Mouse (Mus musculus) thymus, postnatal 0 days (tissue): ENCODE measurements around the gene Clip3. TPM values are rescaled to one million over a fixed set of nuclear protein-coding genes. Genes with fewer than 3 reads are reported as not detected.
A peak's percentile ranks its signal among the peaks of the same experiment; 100 is the strongest.

Experiments
- DNase-seq: peaks from one replicate; pipeline ENCODE4 v3.0.0-alpha.2; 2015; ENCODE audit warnings: low spot score
- polyA plus RNA-seq: library from polyadenylated mRNA; unstranded; fragments of >200 nt; fragmentation: Nextera tagmentation; extraction: Ambion mirVana; gene quantifications from 2 replicates; pipeline ENCODE4 v1.2.1, GENCODE M21; 2015

The Clip3 gene
- polyA plus RNA-seq, 1 experiment from 2014 or later: 1.9 TPM

- DNase-seq: no peak
Observed at GRCm38 (mm10) chr7:30324300-30324944, 32.9 kb downstream of the Clip3 start.

DNA sequence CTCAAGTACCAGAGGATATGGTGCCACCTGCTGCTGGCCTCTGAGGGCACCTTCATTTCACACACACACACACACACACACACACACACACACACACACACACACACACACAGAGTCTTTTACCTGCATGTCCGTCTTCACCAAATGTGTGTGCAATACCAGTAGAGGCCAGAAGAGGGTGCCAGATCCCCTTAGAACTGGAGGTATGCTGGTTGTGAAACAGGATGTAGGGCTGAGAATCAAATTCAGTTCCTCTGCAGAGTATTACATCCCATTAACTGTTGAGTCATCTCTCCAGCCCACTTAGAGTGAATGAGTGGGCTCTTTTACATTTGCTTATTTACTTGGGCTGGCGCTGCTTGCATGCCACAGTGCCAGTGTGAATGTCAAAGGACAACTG, 33.8 kb downstream of the Clip3 start:
- DNase-seq: peak; percentile 80

DNA sequence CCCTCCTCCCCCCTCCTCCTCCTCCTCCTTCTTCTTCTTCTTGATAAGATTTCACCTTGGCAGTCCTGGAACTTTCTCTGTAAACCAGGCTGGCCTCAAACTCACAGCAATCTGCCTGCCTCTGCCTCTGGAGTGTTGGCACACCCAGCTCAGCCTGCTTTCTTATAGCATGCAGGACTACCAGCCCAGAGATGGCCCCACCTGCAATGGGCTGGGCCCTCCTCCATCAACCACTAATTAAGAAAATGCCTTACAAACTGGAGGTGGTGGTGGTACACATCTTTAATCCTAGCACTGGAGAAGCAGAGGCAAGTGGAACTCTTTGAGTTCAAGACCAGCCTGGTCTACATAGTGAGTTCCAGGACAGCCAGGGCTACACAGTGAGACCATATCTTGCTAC, 34.9 kb downstream of the Clip3 start:
- no peak for DNase-seq

DNA sequence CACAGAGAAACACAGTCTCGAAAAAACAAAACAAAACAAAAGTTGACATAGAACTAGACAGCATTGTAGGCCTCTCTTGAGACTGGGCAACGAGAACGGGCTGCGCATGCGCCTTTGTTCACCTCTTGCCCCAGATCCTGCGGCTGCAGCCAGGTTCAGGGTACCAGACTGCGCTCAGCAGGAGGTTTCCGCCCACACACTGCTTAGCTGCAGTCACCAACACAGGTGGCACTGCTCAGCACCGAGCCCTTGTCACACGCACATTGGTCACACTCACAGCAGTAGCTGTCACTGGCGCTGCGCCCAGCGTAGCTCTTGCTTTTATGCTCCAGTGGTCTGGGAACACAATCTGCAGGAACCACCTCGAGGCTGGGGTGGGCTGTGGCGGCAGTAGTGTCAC, 35.6 kb downstream of the Clip3 start:
- DNase-seq: no peak

GRCm38 (mm10) chr7:30328379-30328778, 36.9 kb downstream of the Clip3 start:
- no peak for DNase-seq

DNA sequence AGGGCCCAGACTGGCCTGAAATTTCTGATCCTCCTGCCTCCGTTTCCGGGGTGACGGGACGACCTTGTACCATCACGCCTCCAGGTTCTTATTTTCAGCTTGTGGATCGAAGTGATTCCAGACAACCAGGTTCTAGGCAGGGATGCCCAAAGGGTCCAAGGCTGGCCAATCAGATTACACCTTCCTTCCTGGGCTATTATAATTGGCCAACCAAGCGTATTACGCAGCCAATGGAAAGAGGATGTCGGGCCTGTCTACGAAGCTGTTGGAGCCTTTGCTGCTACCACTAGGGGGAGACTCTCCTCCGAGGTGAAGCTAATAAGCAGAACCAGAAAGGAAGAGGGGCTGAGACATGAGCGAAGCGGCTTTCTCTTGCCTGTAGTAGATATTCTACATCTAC, 40.4 kb downstream of the Clip3 start:
- peak; percentile 84 for DNase-seq

DNA sequence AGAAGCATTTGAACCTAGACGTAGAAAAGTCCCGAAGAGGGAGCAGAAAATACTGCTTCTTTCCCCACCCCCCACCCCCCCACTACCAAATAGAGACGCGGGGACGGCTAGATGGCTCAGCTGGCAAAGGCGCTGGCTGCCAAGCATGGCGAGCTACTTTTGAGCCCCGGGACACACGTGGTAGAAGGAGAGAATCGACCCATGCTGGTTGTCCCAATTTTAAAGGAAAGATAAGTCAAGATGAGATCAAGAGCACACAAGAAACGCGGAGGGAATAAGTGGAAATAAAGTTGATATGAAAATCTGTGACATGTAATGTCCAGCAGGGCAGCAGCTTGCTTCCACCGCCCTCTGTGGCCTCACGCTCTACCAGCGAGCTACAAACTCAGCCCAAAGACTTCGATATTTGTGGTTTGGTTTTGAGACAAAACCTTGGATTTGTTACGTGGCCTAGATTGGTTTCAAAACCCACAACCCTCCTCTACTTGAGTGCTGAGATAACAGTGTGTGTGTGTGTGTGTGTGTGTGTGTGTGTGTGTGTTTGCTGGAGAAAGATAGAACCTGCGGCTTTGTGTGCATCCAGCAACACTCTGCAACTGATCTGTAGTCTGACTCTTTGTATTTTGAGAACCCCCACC, 41.2 kb downstream of the Clip3 start:
- no peak for DNase-seq

DNA sequence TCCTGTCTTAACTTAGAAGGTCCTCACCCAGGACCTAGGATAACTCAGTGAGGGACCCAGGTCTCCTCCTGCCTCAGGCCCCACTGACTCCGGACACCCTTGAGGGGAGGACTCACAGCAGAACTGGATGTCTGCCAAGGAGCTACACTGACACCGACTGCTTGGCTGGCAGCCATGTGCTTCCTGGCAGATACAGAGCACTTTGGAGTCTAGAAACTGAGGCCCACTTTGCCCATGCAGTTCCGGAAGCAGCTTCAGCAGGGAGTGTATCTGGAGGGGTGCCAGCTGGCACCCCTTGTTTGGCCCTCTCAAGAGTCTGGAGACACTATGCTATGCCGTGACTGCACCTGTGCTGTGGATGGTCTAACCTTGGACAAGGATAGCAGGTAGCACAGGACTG, 41.9 kb downstream of the Clip3 start:
- peak; percentile 4 for DNase-seq

- DNase-seq: no peak
Observed at GRCm38 (mm10) chr7:30334563-30334962, 43.0 kb downstream of the Clip3 start.

GRCm38 (mm10) chr7:30335688-30336087, 44.2 kb downstream of the Clip3 start:
- no peak for DNase-seq

GRCm38 (mm10) chr7:30336384-30336783, 44.9 kb downstream of the Clip3 start:
- DNase-seq: peak; percentile 71

GRCm38 (mm10) chr7:30339432-30340109, 48.0 kb downstream of the Clip3 start:
- no peak for DNase-seq

DNA sequence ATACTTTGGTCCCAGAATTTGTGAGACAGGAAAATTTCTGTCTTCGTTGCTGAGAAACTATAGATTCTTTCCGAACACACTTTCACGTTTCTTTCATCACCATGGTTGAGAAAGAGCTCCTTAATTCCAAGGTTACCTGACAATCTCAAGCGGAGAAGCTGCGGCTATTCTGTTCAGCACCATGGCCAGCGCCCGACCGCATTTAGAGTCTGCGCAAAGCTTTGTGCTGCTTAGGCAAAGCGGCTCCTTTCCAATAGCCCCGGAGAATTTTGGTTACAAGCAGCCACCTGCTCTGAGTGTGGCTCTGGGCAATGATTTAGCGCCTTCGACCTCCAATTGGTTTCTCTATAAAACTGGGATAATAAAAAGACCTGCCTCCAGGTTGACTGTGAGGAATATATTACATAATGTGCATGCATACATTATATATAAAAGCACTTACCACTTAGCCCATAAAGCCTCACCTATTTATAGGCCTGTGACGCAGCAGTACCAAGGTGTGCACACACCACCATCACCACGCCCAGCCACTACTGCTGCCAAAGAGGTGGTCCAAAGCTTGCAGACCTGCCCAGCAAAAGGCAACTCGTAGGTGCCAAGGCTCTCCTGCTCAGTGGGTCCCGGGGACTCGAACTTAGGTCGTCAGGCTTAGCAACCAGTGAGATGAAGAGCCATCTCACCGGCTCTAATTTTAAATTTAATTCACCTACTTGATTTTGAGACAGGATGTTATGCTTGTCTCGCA, 55.3 kb downstream of the Clip3 start:
- DNase-seq: peak; percentile 79

GRCm38 (mm10) chr7:30347828-30348227, 56.3 kb downstream of the Clip3 start:
- peak; percentile 65 for DNase-seq

DNA sequence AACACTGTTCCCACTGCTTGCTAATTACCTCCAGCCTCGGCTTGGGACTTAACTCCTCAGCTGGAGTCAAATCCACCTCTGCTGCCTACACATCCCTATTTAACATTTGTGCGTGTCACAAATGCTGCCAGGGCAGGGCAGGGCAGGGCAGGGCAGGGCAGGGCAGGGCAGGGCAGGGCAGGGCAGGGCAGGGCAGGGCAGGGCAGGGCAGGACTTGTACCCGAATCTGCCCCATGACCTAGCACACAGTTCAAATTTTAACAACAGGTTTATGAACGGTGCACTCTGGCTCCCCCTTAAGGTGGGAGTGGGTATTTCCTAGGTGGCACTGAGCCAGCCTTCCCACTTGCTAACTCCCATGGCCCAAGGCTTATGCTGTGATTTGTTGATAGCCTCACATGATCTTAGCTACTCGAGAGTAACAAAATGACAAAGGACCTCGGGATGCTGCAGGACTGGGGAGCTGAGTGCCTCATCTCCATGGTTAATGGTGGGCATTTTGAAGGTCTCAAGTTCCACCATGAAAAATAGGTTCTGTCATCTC, 61.8 kb downstream of the Clip3 start:
- peak; percentile 44 for DNase-seq

DNA sequence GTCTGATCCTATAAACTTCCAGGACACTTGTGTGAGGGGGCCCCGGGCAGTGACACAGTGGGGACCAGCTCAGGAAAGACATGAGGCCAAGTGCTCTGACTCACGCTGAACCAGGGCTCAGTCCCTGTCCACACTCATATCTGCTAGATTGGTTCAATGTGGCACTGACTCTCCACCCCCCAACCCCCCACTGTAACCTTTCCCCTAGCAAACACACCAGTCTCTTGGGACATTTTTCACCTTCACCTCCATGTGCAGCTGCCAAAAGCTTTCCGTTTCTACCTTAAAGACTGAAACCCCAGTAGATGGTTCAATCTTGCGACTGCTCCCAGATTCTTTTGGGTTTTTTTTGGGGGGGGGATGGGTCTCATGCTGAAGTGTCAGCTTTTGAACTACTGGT, 62.5 kb downstream of the Clip3 start:
- DNase-seq: no peak

Other genes starting within 250 kb of the Clip3 start
- 2.4 and 3.1 TPM in 2 replicates for gene Zfp14, start 240.3 kb upstream of the Clip3 start, polyA plus RNA-seq
- gene Zfp82, start 218.8 kb upstream of the Clip3 start, polyA plus RNA-seq: 6.8 and 7.1 TPM in 2 replicates
- gene Gm26920, start 201.3 kb upstream of the Clip3 start, polyA plus RNA-seq: 1.3 and 1.4 TPM in 2 replicates
- gene Zfp566, start 201.2 kb upstream of the Clip3 start, polyA plus RNA-seq: 9.2 and 10.6 TPM in 2 replicates
- gene Zfp260, start 197.0 kb upstream of the Clip3 start, polyA plus RNA-seq: 59.0 and 59.7 TPM in 2 replicates
- gene Zfp382, start 169.8 kb upstream of the Clip3 start, polyA plus RNA-seq: 10.9 and 13.6 TPM in 2 replicates
- gene Zfp146, start 122.0 kb upstream of the Clip3 start, polyA plus RNA-seq: 7.6 and 9.6 TPM in 2 replicates
- gene Cox7a1, start 107.6 kb upstream of the Clip3 start, polyA plus RNA-seq: 9.2 and 11.6 TPM in 2 replicates
- 66.9 and 76.2 TPM in 2 replicates for gene Capns1, start 92.9 kb upstream of the Clip3 start, polyA plus RNA-seq
- gene Polr2i, start 59.8 kb upstream of the Clip3 start, polyA plus RNA-seq: 134 and 137 TPM in 2 replicates
- 149 and 155 TPM in 2 replicates for gene Tbcb, start 59.5 kb upstream of the Clip3 start, polyA plus RNA-seq
- 0.26 and 0.78 TPM in 2 replicates for gene Ovol3, start 56.0 kb upstream of the Clip3 start, polyA plus RNA-seq
- 0.19 and 0.23 TPM in 2 replicates for gene Thap8, start 11.6 kb upstream of the Clip3 start, polyA plus RNA-seq
- gene Wdr62, start 11.3 kb upstream of the Clip3 start, polyA plus RNA-seq: 6.4 and 7.8 TPM in 2 replicates
- 71.3 and 71.8 TPM in 2 replicates for gene Alkbh6, start 17.0 kb downstream of the Clip3 start, polyA plus RNA-seq
- gene Syne4, start 23.1 kb downstream of the Clip3 start, polyA plus RNA-seq: 7.6 and 9.5 TPM in 2 replicates
- 0.68 and 2.0 TPM in 2 replicates for gene E130208F15Rik, start 30.0 kb downstream of the Clip3 start, polyA plus RNA-seq
- 19.0 and 22.7 TPM in 2 replicates for gene Sdhaf1, start 32.2 kb downstream of the Clip3 start, polyA plus RNA-seq
- gene Lrfn3, start 71.0 kb downstream of the Clip3 start, polyA plus RNA-seq: 0.14 and 0.18 TPM in 2 replicates
- gene Tyrobp, start 122.0 kb downstream of the Clip3 start, polyA plus RNA-seq: 112 and 116 TPM in 2 replicates
- 110 and 139 TPM in 2 replicates for gene Hcst, start 128.1 kb downstream of the Clip3 start, polyA plus RNA-seq
- gene Nfkbid, start 130.0 kb downstream of the Clip3 start, polyA plus RNA-seq: 20.2 and 20.3 TPM in 2 replicates
- gene Aplp1, start 153.8 kb downstream of the Clip3 start, polyA plus RNA-seq: 1.3 and 2.8 TPM in 2 replicates
- gene Kirrel2, start 166.0 kb downstream of the Clip3 start, polyA plus RNA-seq: 0.10 and 0.17 TPM in 2 replicates
- 0.29 and 0.46 TPM in 2 replicates for gene Nphs1, start 166.6 kb downstream of the Clip3 start, polyA plus RNA-seq
- not detected in 2 replicates for gene Prodh2, start 201.9 kb downstream of the Clip3 start, polyA plus RNA-seq
- gene Arhgap33, start 243.3 kb downstream of the Clip3 start, polyA plus RNA-seq: 3.6 and 4.6 TPM in 2 replicates